Mouse (Mus musculus) heart, adult 2 months (tissue): ENCODE measurements around the gene Tgfb2. TPM values are rescaled to one million over a fixed set of nuclear protein-coding genes. Genes with fewer than 3 reads are reported as not detected.

Experiments
- DNase-seq, 2 experiments: peaks; one replicate each; pipeline ENCODE4 v3.0.0; 2021
- H3K27ac ChIP-seq: fragments of 200-600 bp; 2 replicates; pipeline ENCODE4 v1.8.1; 2022
- H3K27me3 ChIP-seq: fragments of 200-500 bp; 2 replicates; pipeline ENCODE4 v1.6.1; 2012; ENCODE audit warnings: mild to moderate bottlenecking, low read length, inconsistent platforms, mixed read lengths; ENCODE audit not compliant: control insufficient read depth, insufficient read depth
- H3K36me3 ChIP-seq: fragments of 200-500 bp; 2 replicates; pipeline ENCODE4 v1.6.1; 2012; ENCODE audit warnings: low read length, inconsistent platforms; ENCODE audit not compliant: control insufficient read depth, insufficient read depth
- H3K4me1 ChIP-seq: fragments of 200-500 bp; 2 replicates; pipeline ENCODE4 v1.6.1; 2011; ENCODE audit warnings: low read length; ENCODE audit not compliant: control insufficient read depth, insufficient read depth
- H3K4me3 ChIP-seq: fragments of 200-600 bp; 2 replicates; pipeline ENCODE4 v1.8.1; 2022
- H3K79me2 ChIP-seq: fragments of 200-500 bp; replicated peaks from 2 replicates; pipeline ENCODE4 v1.6.1; 2012; ENCODE audit warnings: mild to moderate bottlenecking, inconsistent platforms, low read length, moderate library complexity, mixed read lengths; ENCODE audit not compliant: control insufficient read depth, insufficient read depth
- H3K9ac ChIP-seq: fragments of 200-500 bp; 2 replicates; pipeline ENCODE4 v1.6.1; 2012; ENCODE audit warnings: low read depth, mild to moderate bottlenecking, control low read depth, inconsistent platforms, low read length, mixed read lengths
- CTCF ChIP-seq: fragments of 200-600 bp; IDR thresholded peaks from 2 replicates; pipeline ENCODE4 v1.8.1; 2022; ENCODE audit warnings: antibody characterized with exemption, mild to moderate bottlenecking, moderate library complexity
- EP300 ChIP-seq: fragments of 200-500 bp; IDR thresholded peaks from 2 replicates; pipeline ENCODE4 v1.6.1; 2011; ENCODE audit warnings: low read depth, low read length, control low read depth; ENCODE audit not compliant: insufficient read depth
- POLR2A ChIP-seq: fragments of 200-500 bp; IDR thresholded peaks from 2 replicates; pipeline ENCODE4 v1.6.1; 2011; ENCODE audit warnings: mild to moderate bottlenecking, low read depth, low read length, control low read depth; ENCODE audit not compliant: insufficient read depth
- WGBS: fragments of 180-500 bp; shearing (Covaris S2); methylation state at CpG from one replicate; pipeline ENCODE4 v1.1.7; 2018; 5-methylcytosine and 5-hydroxymethylcytosine counted together
- intact Hi-C: fragments of 180-260 bp; cut with DNase I; formaldehyde crosslinking; loops from one replicate; pipeline ENCODE4 v1.15.1; 2025
- polyA plus RNA-seq: library from polyadenylated mRNA; depleted of rRNA; stranded (reverse); fragments of >200 nt; gene quantifications from 2 replicates; pipeline ENCODE4 v1.2.3, GENCODE M21; 2012
- total RNA-seq, 2 experiments: library from RNA; stranded (reverse); gene quantifications; 2 replicates each; pipeline ENCODE4 v1.2.3; 2021

The Tgfb2 gene
- total and polyA plus RNA-seq, 3 experiments, result 1.5 to 5.1 (median 4.6) TPM

GRCm38 (mm10) chr1:186656732-186657329, 49.0 kb downstream of the Tgfb2 start:
- no peak overlapping the region for H3K27ac ChIP-seq
- H3K4me1 ChIP-seq, result peaks cover 6% of the 10 kb centered on the region
- DNase-seq, result no peak
- no peak for TF ChIP-seq EP300
- no peak for TF ChIP-seq CTCF
- no peak for TF ChIP-seq POLR2A
- no peaks in the 10 kb centered on the region for H3K36me3 ChIP-seq
- intact Hi-C loops, result no loop called here
- H3K4me3 ChIP-seq, result no peak overlapping the region
- H3K27me3 ChIP-seq, result no peaks in the 10 kb centered on the region
- WGBS, result 66% methylated on average over 5 of the region's 5 CpGs
- no peak overlapping the region for H3K9ac ChIP-seq
- no peaks in the 10 kb centered on the region for H3K79me2 ChIP-seq

GRCm38 (mm10) chr1:186656201-186656600, 49.6 kb downstream of the Tgfb2 start:
- no peak for DNase-seq
- Histone ChIP-seq H3K9ac (no peak overlapping the region), H3K27me3 (no peaks in the 10 kb centered on the region), H3K4me3 (no peak overlapping the region), H3K27ac (no peak overlapping the region), H3K4me1 (peaks cover 6% of the 10 kb centered on the region), H3K79me2 (no peaks in the 10 kb centered on the region), H3K36me3 (no peaks in the 10 kb centered on the region)
- TF ChIP-seq CTCF (no peak), POLR2A (no peak), EP300 (no peak)
- intact Hi-C loops, result no loop called here
- 50% methylated on average over 1 of the region's 1 CpGs for WGBS

- TF ChIP-seq EP300 (no peak), CTCF (peak; percentile 17; the same call in 1 of the 2 replicates)
- no peak for DNase-seq
- WGBS, result 80% methylated on average over 4 of the region's 4 CpGs
- Histone ChIP-seq H3K4me3 (no peak overlapping the region), H3K27me3 (no peaks in the 10 kb centered on the region), H3K36me3 (no peaks in the 10 kb centered on the region), H3K4me1 (peaks cover 6% of the 10 kb centered on the region), H3K9ac (no peak overlapping the region), H3K27ac (no peak overlapping the region), H3K79me2 (no peaks in the 10 kb centered on the region)
- intact Hi-C loops, result no loop called here
Measured at GRCm38 (mm10) chr1:186655096-186655495, 50.7 kb downstream of the Tgfb2 start.

- Histone ChIP-seq H3K27me3 (no peaks in the 10 kb centered on the region), H3K36me3 (no peaks in the 10 kb centered on the region), H3K27ac (no peak overlapping the region), H3K4me3 (no peak overlapping the region), H3K9ac (no peak overlapping the region), H3K79me2 (no peaks in the 10 kb centered on the region), H3K4me1 (peaks cover 6% of the 10 kb centered on the region)
- no peak for TF ChIP-seq POLR2A
- no peak for TF ChIP-seq EP300
- TF ChIP-seq CTCF, result no peak
- intact Hi-C loops, result no loop called here
- 54% methylated on average over 8 of the region's 8 CpGs for WGBS
- DNase-seq, result no peak
Measured at GRCm38 (mm10) chr1:186652208-186652607, 53.6 kb downstream of the Tgfb2 start.

GRCm38 (mm10) chr1:186650011-186650410, 55.8 kb downstream of the Tgfb2 start:
- DNase-seq, result no peak
- H3K79me2 ChIP-seq, result no peaks in the 10 kb centered on the region
- no peak for TF ChIP-seq CTCF
- no peak for TF ChIP-seq POLR2A
- TF ChIP-seq EP300, result no peak
- no peaks in the 10 kb centered on the region for H3K27me3 ChIP-seq
- H3K4me3 ChIP-seq, result no peak overlapping the region
- intact Hi-C loops, result no loop called here
- no peak overlapping the region for H3K27ac ChIP-seq
- peaks cover 3% of the 10 kb centered on the region; the same call in 1 of the 2 replicates for H3K4me1 ChIP-seq
- no peaks in the 10 kb centered on the region for H3K36me3 ChIP-seq
- H3K9ac ChIP-seq, result no peak overlapping the region
- 85% methylated on average over 4 of the region's 4 CpGs for WGBS

- H3K9ac ChIP-seq, result no peak overlapping the region
- 58% methylated on average over 12 of the region's 12 CpGs for WGBS
- intact Hi-C loops, result no loop called here
- H3K4me3 ChIP-seq, result no peak overlapping the region
- TF ChIP-seq CTCF, result no peak
- TF ChIP-seq POLR2A, result no peak
- no peak for TF ChIP-seq EP300
- H3K27ac ChIP-seq, result no peak overlapping the region
- H3K79me2 ChIP-seq, result no peaks in the 10 kb centered on the region
- H3K4me1 ChIP-seq, result no peaks in the 10 kb centered on the region
- no peaks in the 10 kb centered on the region for H3K36me3 ChIP-seq
- DNase-seq, result no peak
- H3K27me3 ChIP-seq, result no peaks in the 10 kb centered on the region
Measured at GRCm38 (mm10) chr1:186637304-186638213, 68.2 kb downstream of the Tgfb2 start.
